Mouse (Mus musculus): ENCODE measurements at regions not wholly inside any gene's neighbourhood (a gene's known extent, or its start where the extent isn't known, plus 50 kb on each side); places are given as distances from the start of the nearest gene placed in this dataset.

- Histone ChIP-seq H3K9ac (no peak overlapping the region), H3K4me1 (no peaks in the 10 kb centered on the region), H3K9me3 (no peaks in the 10 kb centered on the region), H3K27ac (no peak overlapping the region), H3K36me3 (no peaks in the 10 kb centered on the region), H3K4me3 (no peak overlapping the region), H3K4me2 (replicated peaks) (no peak overlapping the region), H3K27me3 (no peaks in the 10 kb centered on the region)
- 66% methylated on average over 5 of the region's 5 CpGs for WGBS
- ATAC-seq (ENCODE audit: insufficient number of reproducible peaks, insufficient read depth, low FRiP score, low TSS enrichment) = no peak
These were observed 52.2 kb upstream of the Slc24a4 start for GRCm38 (mm10) chr12:102076298-102076697.
